Mouse (Mus musculus) CD4-positive, CD25-positive, alpha-beta regulatory T cell, adult 2 months (primary cell): ENCODE measurements around the gene 4921507P07Rik.
A peak's percentile ranks its signal among the peaks of the same experiment; 100 is the strongest.
"Not testable (repeated sequence)": the region's sequence is repeated elsewhere in the genome, so short reads cannot be mapped to it uniquely, and the experiment has no call there.

ENCODE experiments used
- DNase-seq: peaks from one replicate; pipeline ENCODE4 v3.0.0-alpha.2; 2012; ENCODE audit warnings: low read depth, low spot score

4921507P07Rik gene

GRCm38 (mm10) chr6:50596301-50597211 is at the start of gene 4921507P07Rik:
Gene 4921507P07Rik (minus strand): TSS chr6:50596632.
- peak; percentile 96 for DNase-seq

- DNase-seq, result no peak
Observed at GRCm38 (mm10) chr6:50644701-50645100, 48.3 kb upstream of the 4921507P07Rik start.

- no peak for DNase-seq
Observed at GRCm38 (mm10) chr6:50641898-50642297, 45.5 kb upstream of the 4921507P07Rik start.

- DNase-seq, result no peak
Observed at GRCm38 (mm10) chr6:50640377-50640776, 43.9 kb upstream of the 4921507P07Rik start.

GRCm38 (mm10) chr6:50639656-50640055 is 43.2 kb upstream of the 4921507P07Rik start:
- DNase-seq, result no peak

- not testable (repeated sequence) for DNase-seq
Observed at GRCm38 (mm10) chr6:50626170-50626569, 29.7 kb upstream of the 4921507P07Rik start.

GRCm38 (mm10) chr6:50618273-50618672 is 21.8 kb upstream of the 4921507P07Rik start:
- DNase-seq, result peak; percentile 3

GRCm38 (mm10) chr6:50601620-50602019 is 5.2 kb upstream of the 4921507P07Rik start:
- DNase-seq, result peak; percentile 87

GRCm38 (mm10) chr6:50598560-50598959 is 2.1 kb upstream of the 4921507P07Rik start:
- DNase-seq, result no peak

GRCm38 (mm10) chr6:50594372-50594771 is 2.1 kb downstream of the 4921507P07Rik start:
- peak; percentile 37 for DNase-seq

- no peak for DNase-seq
Observed at GRCm38 (mm10) chr6:50593334-50593845, 3.0 kb downstream of the 4921507P07Rik start.

GRCm38 (mm10) chr6:50590234-50590633 is 6.2 kb downstream of the 4921507P07Rik start:
- DNase-seq, result no peak

- DNase-seq, result peak; percentile 88
Observed at GRCm38 (mm10) chr6:50588251-50588650, 8.2 kb downstream of the 4921507P07Rik start.

- no peak for DNase-seq
Observed at GRCm38 (mm10) chr6:50587412-50587811, 9.0 kb downstream of the 4921507P07Rik start.

- no peak for DNase-seq
Observed at GRCm38 (mm10) chr6:50586316-50586715, 10.1 kb downstream of the 4921507P07Rik start.

GRCm38 (mm10) chr6:50585733-50586132 is 10.7 kb downstream of the 4921507P07Rik start:
- no peak for DNase-seq

GRCm38 (mm10) chr6:50571661-50572060 is 24.8 kb downstream of the 4921507P07Rik start:
- DNase-seq, result no peak

- DNase-seq, result no peak
Observed at GRCm38 (mm10) chr6:50566997-50567255, 29.5 kb downstream of the 4921507P07Rik start.

- DNase-seq, result peak; percentile 100
Observed at GRCm38 (mm10) chr6:50566141-50566996, 30.1 kb downstream of the 4921507P07Rik start, which contains the start of gene Cycs. Gene Cycs (minus strand): TSS chr6:50566538.

GRCm38 (mm10) chr6:50563651-50564050 is 32.8 kb downstream of the 4921507P07Rik start:
- no peak for DNase-seq

GRCm38 (mm10) chr6:50562421-50562820 is 34.0 kb downstream of the 4921507P07Rik start:
- no peak for DNase-seq

GRCm38 (mm10) chr6:50560776-50561175 is 35.7 kb downstream of the 4921507P07Rik start:
- peak; percentile 62 for DNase-seq
